Mouse (Mus musculus): ENCODE measurements around the gene Snx30.
A peak's percentile ranks its signal among the peaks of the same experiment; 100 is the strongest.

Gene Snx30

DNA sequence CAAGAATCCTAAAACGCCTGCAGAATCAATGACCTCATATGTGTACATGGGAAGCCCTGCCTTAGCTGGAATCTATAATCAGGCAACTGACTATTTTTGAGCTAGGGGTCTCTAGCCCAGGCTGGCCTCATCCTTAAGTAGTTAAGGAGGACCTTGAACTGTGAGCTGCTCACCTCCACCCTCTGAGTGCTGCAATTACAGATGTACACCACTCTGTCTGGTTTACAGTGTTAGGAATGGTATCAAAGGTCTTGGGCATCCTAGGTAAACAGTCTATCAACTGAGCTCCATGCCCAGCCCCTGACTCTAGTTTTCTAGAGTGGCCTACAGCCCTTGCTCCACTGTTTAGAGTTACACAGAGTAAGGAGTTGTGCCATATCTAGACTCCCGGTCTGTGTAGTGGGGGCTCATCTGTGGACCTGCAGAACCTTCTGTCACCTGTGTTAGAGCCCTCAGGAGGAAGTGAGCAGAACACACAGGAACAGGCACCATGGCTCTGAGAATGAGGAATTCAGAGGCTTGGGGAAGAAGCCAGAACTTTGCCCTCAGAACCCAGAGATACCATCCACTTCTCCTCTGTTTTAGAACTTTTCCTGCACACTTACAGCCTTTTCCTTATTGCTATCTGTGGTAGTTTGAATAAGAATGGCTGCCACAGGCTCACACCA is 9.7 kb upstream of the Snx30 start:
- no peak for DNase-seq

DNA sequence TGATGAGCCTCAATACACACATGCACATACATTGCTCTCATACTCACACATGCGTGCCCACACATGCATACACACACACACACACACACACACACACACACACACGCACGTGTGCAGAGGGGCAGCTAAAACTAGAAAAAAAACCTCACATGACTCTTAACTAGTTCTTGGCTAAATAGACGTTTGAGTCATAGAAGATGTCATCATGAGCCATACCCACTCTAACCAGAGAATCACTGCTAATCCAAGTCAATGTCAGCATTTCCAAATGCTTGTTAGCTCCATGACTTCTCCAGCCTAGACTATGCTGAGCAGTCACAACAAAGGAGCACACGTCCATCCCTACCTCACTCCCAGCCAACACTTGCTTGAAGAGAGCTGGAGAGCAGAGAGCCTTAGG is 5.5 kb upstream of the Snx30 start:
- no peak for DNase-seq

DNA sequence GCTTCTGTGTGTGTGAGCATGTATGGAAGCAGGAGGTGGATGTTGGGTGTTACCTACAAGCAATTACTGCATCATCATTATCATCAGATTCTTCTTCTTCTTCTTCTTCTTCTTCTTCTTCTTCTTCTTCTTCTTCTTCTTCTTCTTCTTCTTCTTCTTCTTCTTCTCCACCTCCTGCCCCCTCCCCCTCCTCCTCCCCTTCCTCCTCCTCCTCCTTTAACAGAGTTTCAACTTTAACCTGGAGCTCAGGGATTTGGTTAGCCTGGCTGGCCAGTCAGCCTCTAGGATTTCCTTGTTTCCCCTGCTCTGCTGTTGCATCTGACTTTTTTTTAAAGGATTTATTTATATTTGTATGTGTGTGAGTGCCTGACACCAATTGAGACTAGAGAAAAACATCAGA is 4.2 kb upstream of the Snx30 start, which contains the start of gene Inip:
TSS of gene Inip (minus strand) at position 101 of the 400 bp plus-strand sequence.
- no peak for DNase-seq

- DNase-seq: no peak
These were observed 3.5 kb upstream of the Snx30 start for GRCm38 (mm10) chr4:59802107-59802506.

DNA sequence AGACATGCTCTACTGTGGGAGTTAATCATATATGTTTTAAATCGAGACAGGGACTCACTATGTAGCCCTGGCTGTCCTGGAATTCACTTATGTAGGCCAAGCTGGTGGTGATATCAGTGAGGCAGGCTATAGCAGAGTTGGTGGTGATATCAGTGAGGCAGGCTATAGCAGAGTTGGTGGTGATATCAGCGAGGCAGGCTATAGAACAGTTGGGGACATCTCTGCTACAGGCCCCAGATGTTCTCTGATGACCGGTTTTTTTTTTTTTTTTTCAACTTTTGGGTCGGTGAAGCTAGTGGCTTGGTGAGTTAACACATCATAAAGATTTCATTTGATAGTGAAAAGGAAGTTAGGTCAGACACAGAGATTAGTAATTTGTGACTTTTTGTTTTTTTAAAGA is 2.8 kb upstream of the Snx30 start:
- no peak for DNase-seq

GRCm38 (mm10) chr4:59803358-59803757 is 2.3 kb upstream of the Snx30 start:
- DNase-seq: no peak

DNA sequence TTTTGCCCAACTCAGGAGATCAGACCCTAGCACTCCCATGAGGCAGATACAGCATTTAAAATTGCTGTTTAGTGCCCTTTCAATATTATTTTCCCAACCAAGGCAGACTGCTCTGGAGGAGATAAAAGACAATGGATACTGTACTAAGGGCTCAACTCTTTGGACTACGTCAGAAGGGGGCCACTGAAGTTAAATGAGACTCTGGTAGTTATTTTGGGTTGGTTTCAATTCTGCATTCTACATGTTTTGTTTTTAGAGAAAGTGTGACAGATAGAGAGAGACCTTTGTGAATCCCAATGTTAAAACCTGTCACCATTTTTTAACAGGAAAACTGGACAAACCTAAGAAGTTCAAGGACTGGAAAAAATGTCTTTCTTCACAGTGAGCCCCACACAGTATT is 886 bp upstream of the Snx30 start:
- no peak for DNase-seq

- peak; percentile 73 to 75 for DNase-seq
These were observed 583 bp downstream of the Snx30 start for GRCm38 (mm10) chr4:59805968-59806878.

GRCm38 (mm10) chr4:59806879-59807195 is 1.2 kb downstream of the Snx30 start:
- DNase-seq: peak; percentile 50 to 57

- no peak for DNase-seq
These were observed 1.9 kb downstream of the Snx30 start for GRCm38 (mm10) chr4:59807521-59807920.

DNA sequence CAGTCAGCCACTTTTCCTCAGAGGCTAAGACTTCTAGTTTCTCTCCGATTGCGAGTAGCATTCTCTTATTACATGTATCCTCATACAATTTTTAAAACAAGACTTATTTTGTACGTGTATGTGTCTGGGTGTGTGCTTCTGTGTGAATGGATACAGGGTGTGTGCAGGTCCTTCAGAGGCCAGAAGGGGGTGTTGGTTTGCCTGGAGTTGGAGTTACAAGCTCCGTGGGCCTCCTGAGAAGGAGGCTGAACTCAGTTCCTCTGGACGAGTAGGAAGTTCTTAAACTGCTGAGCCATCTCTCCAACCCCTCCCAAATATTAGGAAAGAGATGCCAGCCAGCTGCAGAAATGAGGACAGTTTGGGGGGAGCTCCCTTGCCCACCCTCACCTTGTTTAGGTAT is 2.8 kb downstream of the Snx30 start:
- DNase-seq: peak; percentile 45 to 69

DNA sequence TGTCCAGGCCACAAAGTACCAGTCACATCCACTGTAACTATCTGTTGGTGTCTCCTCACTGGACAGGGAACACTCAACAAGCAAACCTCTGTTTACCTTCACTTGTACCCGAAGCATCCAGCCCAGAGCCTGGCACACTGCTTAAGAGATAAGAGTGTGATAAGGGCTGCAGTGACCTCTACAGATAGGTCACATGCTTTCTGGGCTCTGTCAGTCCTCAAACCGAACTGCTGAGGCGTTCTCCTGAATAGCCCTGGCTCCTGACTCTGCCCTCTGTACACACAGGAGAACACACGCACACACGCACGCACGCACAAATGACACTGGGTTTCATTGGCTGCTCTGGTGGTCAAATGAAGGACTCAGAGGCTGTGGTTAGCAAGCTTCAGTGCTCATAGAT is 8.5 kb downstream of the Snx30 start:
- DNase-seq: no peak

DNA sequence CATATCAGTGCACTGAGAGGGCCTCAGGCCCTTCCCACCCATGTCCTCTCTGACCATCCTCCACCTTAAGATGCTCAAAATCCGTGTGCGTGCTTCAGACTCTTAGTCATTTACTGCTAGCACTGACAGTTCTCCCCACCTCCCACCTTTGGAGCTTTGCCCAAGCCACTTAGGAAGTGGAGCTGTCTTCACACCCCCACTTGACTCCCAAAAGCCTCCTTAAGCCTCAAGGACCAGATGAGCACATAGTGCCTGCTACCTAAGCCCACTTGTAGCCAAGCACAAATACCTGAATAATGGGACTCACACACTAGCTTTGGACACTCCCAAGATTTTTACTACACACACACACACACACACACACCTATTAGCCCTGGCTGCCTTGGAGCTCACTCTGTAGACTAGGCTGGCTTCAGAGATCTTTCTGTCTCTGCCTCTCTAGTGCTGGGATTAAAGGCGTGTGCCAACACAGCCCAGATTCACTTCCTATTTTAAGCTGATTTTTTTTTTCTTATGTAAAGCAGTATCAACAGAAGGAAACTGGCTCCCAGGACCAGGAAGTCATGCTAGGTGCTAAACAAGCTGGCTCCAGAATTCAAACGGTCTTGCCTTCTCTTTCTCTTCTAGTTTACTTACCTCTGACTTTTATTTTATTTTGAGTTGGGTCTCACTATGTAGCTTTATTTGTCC is 9.6 kb downstream of the Snx30 start:
- DNase-seq: no peak

DNA sequence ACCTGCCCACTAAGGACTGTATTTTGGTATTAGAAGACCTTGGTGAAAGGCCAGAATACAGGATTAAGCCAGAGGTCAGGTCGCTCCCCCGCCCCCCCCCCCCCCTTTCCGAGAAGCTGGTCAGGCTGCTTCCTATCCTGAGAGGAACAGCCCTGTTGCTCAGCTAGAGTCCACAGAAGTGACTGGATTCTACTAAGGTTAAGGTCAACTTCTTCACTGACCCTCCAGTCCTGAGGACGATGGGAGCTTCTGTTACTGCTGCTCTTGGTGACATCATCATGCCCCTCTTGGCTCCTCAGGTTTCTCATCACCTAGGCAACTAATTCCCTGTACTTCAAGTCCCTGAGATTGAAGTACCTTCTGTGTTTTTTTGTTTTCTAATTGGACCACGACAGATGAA is 10.4 kb downstream of the Snx30 start:
- no peak for DNase-seq

DNA sequence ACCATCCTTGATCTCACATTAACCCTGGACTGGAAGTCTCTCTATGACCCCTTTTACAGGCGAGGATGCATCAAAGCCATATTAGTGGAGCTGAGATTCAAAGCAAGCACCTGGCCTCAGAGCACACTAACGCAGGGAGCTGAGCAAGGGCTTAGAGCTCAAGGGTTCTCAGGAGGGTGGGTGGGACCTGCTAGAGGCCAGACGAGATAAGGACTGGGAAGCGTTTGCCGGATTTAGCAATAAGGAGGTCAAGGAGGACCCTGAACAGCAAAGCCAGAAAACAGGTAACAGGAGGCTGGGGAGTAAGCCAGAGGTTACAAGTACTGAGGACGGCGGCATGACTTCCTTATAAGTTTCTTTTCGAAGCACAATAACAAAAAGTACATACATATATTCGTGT is 10.8 kb downstream of the Snx30 start:
- DNase-seq: no peak

DNA sequence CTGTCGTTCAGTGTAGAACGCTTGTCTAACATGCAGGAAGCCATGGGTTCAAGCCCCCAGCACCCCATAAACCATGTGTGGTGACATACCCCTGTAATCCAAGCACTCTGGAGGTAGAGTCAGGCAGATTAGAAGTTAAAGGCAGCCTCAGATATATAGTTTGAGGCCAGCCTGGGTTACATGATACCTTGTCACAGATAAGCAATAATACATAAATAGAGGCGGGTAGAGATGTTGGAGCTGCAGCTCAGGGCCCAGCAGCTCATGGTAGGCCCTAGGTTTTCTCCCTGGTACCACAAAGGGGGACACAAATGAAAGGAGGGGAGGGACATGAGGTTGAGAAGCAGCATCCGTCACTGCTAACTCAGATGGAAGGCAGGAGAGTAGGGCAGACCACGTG is 12.2 kb downstream of the Snx30 start:
- no peak for DNase-seq

DNA sequence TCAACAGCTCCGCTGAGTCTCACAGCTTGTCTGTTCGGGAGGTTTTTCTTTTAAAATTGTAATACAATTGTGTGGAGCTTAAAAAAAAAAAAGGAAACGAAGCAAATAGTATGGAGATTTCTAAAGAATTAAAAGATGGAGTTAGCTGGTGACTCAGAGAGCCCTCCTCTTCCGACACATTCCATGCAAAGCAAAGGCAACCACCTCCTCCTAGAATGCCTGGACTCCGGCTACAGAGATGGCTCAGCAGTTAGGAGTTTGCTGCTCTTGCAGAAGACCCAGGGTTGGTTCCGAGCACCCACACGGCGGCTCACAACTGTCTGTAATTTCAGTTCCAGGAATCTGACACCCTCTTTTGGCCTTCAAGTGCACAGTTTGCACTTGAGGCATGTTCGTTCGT is 12.9 kb downstream of the Snx30 start:
- DNase-seq: no peak

DNA sequence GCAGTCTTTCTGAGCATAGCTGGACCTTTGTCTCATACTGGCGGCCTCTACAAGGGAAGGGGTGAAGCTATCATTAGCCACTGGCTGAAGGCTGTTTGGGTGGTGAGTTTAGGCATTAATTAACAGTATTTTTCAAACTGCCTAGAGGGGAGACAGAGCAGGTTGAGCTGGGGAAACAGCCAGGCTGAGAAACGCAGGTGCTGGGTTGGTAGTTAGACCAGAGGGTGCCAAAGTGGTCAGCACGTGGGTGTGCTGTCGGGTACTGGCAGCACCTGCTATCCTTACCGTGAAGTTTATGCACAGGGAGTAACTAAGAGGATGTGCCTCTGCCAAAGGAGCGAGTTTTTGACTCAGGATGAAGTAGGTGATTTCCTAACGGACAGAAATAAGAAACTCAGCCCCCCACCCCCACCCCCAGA is 13.4 kb downstream of the Snx30 start:
- DNase-seq: peak; percentile 50 to 66

GRCm38 (mm10) chr4:59819477-59820022 is 13.9 kb downstream of the Snx30 start:
- DNase-seq: peak; percentile 73 to 85

DNA sequence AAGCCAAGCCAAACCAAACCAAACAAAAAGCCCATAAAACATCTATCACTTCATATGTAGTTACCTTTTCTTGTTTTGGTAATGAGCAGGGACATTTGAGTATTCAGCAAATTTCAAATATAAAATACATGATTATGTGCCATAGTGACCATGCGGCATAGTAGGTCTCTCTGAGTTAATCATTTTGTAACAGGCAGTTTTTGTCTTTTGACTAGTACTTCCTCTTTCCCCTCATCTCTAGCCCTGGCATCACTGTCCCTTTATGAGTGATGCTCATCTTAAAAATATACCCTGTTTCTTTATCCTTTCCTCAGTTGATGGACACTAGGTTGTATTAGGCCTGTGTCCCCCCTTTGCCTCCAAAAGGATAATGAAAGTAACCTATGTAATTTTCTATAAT is 15.9 kb downstream of the Snx30 start:
- DNase-seq: no peak

DNA sequence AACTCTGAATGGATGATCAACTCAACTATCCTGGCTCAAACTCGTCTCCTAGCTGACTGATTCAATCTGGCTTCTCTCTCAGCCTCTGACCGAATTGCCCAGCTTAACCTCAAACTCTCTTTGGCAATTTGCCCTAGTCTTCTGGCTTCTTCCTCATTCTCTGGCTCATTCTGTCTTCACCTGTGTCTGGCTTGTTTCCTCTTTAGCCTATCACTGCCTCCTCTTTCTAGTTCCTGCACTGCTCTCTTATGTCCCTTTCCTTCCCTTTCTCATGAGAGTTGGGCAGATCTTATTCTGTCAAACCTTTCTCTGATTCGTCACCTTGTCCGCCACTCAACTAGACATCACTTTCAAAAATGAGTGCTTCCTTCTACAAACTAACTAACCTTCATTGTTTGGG is 16.5 kb downstream of the Snx30 start:
- no peak for DNase-seq

DNA sequence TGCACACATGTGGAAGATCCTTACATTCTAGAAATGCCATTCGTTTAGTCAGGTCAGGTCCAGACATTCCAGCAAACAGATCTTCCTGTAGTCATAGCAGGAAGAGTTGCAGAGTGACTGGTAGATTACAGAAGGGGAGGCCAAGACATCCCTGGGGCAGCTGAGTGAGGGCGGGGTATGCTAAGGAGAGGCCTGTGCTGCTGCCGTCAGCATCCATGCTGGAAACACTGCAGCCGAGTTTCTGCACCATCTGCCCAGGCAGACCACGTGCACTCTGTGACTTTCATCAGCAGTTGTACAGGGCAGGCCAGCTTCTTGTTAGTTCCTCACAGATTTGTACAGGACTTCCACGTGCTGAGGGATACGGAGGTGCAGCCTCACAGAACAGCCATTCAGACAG is 17.8 kb downstream of the Snx30 start:
- peak; percentile 69 to 73 for DNase-seq

GRCm38 (mm10) chr4:59824860-59825259 is 19.2 kb downstream of the Snx30 start:
- DNase-seq: no peak
